Mouse (Mus musculus) left cerebral cortex, postnatal 25 days (tissue): ENCODE results near the gene Slc25a22. TPM values are rescaled to one million over a fixed set of nuclear protein-coding genes. Genes with fewer than 3 reads are reported as not detected.
A peak's percentile ranks its signal among the peaks of the same experiment; 100 is the strongest.
"Not testable (repeated sequence)": the region's sequence is repeated elsewhere in the genome, so short reads cannot be mapped to it uniquely, and the experiment has no call there.

Source experiments
- DNase-seq, 2 experiments: peaks; one replicate each; pipeline ENCODE4 v3.0.0; 2022; ENCODE audit warnings: low spot score in 2 of 2, mixed read lengths in 1 of 2
- intact Hi-C: fragments of 180-260 bp; cut with DNase I; formaldehyde crosslinking; loops from one replicate; pipeline ENCODE4 v1.15.1; 2025
- total RNA-seq, 2 experiments: library from RNA; stranded (reverse); gene quantifications; 2 replicates each; pipeline ENCODE4 v1.2.3; 2021

Gene Slc25a22
- total RNA-seq, 2 experiments from 2014 or later: 292 to 311 TPM

DNA sequence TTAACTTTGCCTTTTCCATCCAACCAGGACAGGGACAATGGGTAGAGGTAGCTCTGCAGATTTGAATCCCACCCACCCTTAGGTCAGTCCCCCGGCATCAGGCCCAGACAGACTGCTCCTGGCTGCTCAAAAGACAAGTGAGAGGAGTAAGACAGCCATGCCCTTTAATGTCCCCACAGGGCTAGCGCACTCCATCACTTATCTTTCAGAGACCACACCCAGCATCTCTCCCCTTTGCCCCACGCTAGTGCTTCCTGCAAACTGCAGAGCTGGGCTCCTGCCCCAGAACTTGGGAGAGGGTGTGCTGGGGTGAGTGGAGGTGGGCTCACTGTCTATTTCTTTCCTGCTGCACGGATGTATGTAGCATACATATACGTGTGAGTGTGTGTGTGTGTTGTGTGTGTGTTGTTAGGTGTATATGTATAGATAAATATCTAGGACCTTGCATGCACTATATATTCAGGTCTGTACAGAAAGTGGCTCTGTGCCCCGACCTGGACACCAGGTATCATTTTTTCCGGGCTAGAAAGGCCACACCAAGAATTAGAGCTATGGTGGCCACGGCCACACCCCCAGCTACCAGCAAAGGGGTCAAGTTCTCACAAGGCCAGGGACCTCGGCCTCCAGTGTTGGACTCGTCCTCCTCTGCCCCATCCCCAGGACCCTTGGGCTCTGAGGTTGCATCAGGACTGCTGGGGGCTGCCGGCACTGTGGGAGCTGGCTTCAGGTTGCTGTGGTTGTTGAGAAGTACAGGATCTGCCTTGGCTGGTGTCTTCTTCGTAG, 10.6 kb downstream of the Slc25a22 start:
- no peak for DNase-seq
- intact Hi-C loops: no loop called here

GRCm38 (mm10) chr7:141423811-141424210, 13.9 kb downstream of the Slc25a22 start:
- DNase-seq: no peak
- intact Hi-C loops: no loop called here

GRCm38 (mm10) chr7:141420030-141420702, 17.5 kb downstream of the Slc25a22 start:
- intact Hi-C loops: no loop called here

DNA sequence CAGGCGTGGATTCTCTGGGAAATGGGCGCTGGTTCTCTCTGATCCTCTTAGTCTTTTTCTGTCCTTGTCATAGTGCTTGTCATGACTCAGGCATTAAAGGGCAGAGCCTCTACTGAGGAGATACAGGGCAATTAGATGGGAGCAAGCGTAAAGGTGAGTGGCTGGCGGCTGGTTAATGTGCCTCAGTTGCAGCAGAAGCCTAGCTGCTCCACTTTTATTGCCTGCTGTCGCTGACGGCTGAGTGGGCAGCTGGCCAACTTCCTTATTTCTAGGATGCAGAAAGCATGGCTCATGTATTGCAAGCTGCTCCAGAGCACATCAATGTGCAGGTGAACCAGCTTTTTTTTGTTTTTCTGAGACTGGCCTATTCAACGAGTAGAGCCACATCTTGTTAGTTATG, 18.7 kb downstream of the Slc25a22 start:
- intact Hi-C loops: no loop called here
- peak; percentile 60 for DNase-seq

More at GRCm38 (mm10) chr7:141420030-141420702, 17.5 kb downstream of the Slc25a22 start:
- DNase-seq: no peak

GRCm38 (mm10) chr7:141417731-141418681, 19.7 kb downstream of the Slc25a22 start:
- no peak for DNase-seq

DNA sequence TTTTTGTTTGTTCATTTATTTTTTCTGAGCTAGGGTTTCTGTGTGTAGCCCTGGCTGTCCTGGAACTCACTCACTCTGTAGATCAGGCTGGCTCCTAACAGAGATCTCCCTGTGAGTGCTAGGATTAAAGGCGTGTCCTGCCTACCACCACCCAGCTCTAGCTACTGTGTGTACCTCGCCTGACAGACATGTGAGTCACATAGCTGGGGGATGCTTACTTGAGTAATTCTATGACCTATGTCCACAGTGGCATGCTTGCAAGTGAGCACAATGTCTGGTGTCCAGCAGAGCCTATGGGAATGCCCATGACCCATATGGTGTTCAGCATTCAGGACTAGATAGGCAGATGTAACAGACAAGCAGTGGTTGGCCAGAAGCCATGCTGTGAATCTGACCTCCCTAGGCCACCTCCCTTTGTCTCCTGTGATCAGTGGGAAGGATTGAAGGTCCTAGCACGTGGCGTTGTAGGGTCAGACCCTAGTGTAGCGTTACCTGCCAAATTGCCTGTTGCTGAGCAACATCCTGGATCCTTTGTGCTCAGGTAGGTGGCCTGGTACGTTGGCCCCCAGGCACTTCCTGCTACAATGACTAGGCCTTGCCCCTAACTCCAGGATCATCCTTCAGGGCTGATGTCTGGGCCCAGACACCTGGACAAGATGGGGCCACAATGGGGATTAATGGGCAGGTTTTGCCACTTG, 21.4 kb downstream of the Slc25a22 start:
- no peak for DNase-seq
- intact Hi-C loops: no loop called here

More at GRCm38 (mm10) chr7:141417731-141418681, 19.7 kb downstream of the Slc25a22 start:
- intact Hi-C loops: no loop called here

DNA sequence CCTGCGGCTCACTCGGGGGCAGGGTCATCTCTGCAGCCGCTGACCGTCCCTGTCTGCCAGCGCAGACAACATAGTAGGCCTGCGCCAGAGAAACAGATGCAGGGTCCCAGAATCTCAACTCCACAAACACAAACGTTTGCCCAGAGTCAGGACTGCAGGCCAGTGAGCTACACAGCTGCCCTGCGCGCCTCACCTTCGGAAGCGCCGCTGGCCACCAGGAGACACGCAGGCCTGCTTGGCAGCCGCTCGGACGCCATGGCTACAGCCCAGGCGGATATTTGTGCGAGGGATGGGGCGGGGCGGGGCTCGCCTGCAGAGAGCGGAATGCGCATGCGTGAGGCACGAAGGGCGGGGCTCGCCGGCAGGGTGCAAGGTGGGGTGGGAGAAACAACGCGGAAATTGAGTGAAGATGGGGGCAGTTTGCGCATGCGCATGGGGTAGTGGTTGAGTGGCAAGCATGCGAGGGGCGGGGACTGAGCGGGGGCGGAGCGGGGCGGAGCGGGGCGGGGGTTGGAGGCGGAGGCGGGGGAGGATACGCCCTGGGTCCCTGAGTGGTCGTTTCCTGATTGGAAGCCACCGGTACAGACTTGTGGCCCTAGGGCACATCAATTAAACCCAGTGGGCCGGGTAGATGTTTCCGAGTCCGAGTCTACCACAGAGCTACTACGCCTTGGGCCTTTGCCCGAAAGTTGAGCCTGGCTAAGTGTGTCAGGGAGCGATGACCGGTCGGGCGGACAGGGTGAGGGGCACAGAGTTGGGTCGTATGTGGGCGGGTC, 23.7 kb downstream of the Slc25a22 start, which contains the start of gene Gatd1:
Gene Gatd1 (minus strand): TSS at position 328 of the 776 bp plus-strand sequence.
- intact Hi-C loops: loop anchor here (2.0 to 5.0 kb wide), 2 partner anchors 21 to 43 kb away; partner anchors contain the start of gene Pnpla2
- peak; percentile 98 to 99 for DNase-seq

- no peak for DNase-seq
- intact Hi-C loops: loop anchor here (5.0 kb wide), 1 partner anchor 44 kb away; the partner anchor contains the start of gene Pnpla2
Observed at GRCm38 (mm10) chr7:141413331-141413730, 24.4 kb downstream of the Slc25a22 start.

DNA sequence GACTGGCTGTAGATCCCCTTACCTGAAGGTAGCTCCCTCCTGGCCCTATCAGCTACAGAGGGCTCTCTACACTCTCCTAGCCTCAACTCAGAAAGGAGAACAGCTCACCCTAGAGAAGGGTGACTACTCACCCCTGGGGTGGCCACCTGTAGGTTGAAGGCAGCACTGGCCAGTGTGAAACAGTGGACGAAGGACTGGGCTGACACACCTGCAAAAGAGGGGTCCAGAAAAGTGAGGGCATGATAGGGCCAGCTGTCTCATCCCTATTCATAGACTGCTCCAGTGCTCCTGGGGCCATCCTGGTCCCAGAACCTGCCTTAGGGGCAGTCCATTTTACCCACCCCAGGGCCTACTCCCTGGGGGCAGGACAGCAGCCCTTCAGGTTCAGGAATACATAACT, 26.0 kb downstream of the Slc25a22 start:
- intact Hi-C loops: loop anchor here (2.0 to 5.0 kb wide), 2 partner anchors 46 to 113 kb away; partner anchors contain the start of gene Pnpla2
- no peak for DNase-seq

GRCm38 (mm10) chr7:141410631-141411030, 27.1 kb downstream of the Slc25a22 start:
- DNase-seq: no peak
- intact Hi-C loops: loop anchor here (2.0 to 5.0 kb wide), 2 partner anchors 47 to 114 kb away; partner anchors contain the start of gene Pnpla2

GRCm38 (mm10) chr7:141408833-141409232, 28.9 kb downstream of the Slc25a22 start:
- DNase-seq: peak; percentile 85 to 89
- intact Hi-C loops: no loop called here

DNA sequence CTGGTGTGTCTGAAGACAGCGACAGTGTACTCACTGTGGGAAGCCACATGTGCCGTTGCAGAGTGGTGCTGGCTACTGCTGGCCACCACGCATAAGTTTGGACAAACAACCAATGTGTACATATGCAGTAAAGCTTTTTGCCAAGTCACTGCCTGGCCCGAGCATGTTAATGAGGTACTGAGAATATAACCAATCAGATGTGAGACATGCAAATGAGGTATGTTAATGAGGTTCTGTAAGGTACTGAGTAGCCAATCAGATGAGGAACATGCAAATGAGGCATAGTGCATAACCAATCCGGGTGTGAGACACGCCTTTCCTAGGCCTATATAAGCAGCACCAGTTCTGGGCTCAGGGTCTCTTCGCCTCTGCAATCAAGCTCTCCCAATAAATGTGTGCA, 30.0 kb downstream of the Slc25a22 start:
- DNase-seq, intact Hi-C loops: not testable (repeated sequence)

DNA sequence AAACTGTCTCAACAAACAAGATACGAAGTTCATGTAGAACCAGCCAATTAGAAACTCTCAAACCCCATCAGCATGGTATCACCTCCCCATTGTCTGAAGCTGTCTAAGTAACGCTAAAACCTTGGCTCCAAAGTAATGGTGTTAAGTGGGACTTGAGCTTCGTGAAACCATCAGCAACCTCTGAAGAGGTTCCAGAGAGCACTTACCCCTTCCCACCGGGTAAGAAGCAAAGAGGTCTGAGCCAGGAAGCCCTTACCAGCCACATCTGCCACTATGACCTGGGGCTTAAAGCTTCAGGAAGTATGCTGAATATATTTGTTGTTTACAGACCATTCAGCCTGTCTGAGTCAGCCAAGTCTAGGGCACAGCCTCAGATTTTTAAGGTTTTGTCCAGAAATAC, 32.2 kb downstream of the Slc25a22 start:
- DNase-seq: no peak
- intact Hi-C loops: no loop called here

DNA sequence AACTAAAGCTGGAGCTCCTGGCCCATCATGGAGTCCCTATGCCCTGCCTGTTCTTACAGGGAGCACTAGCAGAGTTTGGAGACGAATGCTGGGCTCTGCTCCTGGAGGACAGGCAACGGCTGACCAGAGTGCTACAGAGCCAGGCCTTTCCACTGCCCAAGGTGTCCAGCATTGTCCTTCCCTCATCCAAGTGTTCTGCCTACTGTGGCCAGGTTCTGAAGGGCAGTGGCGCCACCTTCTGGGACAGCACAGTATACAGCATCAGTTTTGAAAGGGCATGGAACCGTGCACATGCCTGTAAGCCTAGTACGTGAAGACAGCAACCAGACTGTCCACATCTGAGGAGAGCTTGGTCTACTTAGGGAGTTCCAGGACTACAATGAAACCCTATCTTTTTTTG, 34.4 kb downstream of the Slc25a22 start:
- intact Hi-C loops: no loop called here
- DNase-seq: no peak

GRCm38 (mm10) chr7:141395348-141395747, 42.3 kb downstream of the Slc25a22 start:
- no peak for DNase-seq
- intact Hi-C loops: no loop called here

DNA sequence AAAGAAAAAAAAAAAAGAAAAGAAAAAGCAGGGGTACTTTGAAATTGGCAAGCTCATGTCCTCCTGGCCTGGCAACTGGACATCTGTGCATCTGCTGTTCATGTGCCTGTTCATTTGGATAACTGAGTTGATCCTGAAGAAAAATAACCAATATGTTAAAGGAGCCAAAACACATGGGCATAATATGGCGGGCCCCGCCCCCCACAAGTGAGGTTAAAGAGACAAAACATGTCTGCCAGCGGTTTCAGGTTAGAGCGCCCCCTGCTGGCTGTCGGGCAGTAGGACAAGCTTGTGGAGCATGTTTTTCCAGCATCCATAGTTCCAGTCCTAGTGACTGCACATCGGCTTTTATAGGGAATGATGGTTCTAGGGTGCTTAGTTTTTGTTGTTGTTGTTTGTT, 42.9 kb downstream of the Slc25a22 start:
- DNase-seq: peak in 1 of 2 experiments; percentile 43
- intact Hi-C loops: no loop called here

DNA sequence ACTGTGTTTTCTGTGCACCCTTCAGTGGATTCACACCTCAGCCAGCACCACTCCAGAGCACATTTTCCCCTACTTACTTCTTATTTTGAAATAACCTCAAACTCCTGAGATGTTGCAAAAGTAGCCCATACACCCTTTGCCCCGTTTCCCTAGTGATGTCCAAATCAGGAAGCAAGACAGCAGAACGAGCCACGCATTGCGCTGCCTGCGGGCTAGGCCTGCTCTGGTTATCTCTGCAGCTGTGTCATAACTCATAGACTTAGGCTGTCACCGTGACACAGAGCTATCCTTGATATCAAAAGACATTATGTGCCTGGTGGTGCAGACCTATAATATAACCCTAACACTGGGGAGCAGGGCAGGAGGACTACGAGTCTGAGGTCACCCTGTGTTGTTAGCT, 43.5 kb downstream of the Slc25a22 start:
- intact Hi-C loops: no loop called here
- DNase-seq: no peak

DNA sequence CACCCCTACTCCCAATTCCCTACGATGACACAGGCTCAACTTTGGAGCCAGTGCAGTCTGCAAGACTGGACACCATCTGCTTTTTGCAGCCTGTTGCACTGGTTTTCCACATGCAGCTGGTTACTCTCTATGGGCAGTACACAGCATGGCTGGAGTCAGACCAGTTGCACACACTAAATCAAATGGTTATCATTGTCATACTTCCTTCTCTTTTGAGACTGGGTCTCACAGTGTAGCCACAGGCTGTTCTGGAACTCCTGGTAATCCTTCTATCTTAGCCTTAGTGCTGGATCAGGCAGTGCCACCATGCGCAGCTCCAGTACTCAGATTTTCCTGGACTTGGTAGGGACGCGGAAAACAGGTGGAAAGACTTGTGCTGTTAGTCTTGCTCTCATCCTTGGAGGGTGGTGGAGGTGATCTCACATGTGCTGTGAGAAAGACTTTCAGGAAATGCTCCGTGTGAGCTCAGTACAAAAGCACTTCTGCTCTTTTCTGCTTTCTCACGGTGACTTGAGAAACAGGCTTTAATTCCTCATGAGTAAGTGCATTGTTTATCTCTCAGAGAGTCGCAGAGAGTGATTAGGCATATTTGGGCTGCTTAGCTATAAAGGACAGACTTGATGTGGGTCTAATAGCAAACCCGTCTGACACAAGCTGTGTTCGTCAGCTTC, 45.0 kb downstream of the Slc25a22 start:
- intact Hi-C loops: no loop called here
- DNase-seq: no peak
